Mouse (Mus musculus): ENCODE results near the gene Ugt1a2.
A peak's percentile ranks its signal among the peaks of the same experiment; 100 is the strongest.
"Not testable (repeated sequence)": the region's sequence is repeated elsewhere in the genome, so short reads cannot be mapped to it uniquely, and the experiment has no call there.

Gene Ugt1a2

GRCm38 (mm10) chr1:88218051-88218450 lies 17.6 kb downstream of the Ugt1a2 start:
- DNase-seq (ENCODE audit: low spot score in 2 of 2) = peak in 1 of 2 experiments; percentile 11

GRCm38 (mm10) chr1:88218591-88218990 lies 18.2 kb downstream of the Ugt1a2 start:
- no peak for DNase-seq (ENCODE audit: low spot score in 2 of 2)

DNA sequence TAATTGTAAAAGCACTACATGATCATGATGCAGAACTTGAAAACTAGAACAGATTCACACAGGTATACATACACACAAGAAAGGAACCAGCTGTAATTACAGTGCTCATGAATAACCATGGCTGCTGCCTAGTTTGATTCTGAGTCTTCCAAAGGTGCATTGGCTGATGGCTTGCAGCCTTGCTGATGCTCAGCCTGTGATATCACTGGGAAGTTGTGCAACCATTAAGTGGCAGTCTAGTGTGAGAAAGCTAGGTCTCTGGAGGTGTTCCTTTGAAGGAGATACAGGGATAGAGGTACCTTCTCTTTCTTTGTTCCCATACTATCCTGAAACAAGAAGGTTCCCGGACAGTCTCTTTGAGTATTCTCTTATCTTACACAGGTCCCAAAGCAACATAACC lies 18.7 kb downstream of the Ugt1a2 start:
- no peak for DNase-seq (ENCODE audit: low spot score in 2 of 2)

GRCm38 (mm10) chr1:88220336-88220735 lies 19.9 kb downstream of the Ugt1a2 start:
- DNase-seq (ENCODE audit: low spot score in 2 of 2) = no peak

DNA sequence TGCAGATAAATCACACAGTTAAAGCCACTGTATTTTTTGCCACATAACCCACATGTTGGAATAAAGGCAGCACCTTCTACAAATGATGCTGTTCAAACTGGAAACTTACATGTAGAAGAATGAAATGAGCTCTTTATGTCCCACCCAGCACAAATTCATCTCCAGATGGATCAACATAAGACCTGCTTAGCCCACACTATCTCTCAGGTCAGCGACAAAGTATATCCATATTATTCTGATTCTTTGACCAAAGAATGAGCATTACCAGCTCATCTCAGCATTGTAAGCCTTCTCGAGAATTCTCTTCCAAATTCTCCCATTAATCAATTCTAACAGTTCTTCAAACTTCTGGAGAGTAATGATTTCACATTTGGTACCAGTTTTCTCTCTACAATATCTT lies 21.8 kb downstream of the Ugt1a2 start:
- no peak for DNase-seq (ENCODE audit: low spot score in 2 of 2)

GRCm38 (mm10) chr1:88223011-88223515 lies 22.7 kb downstream of the Ugt1a2 start:
- DNase-seq (ENCODE audit: low spot score in 2 of 2) = not testable (repeated sequence)

DNA sequence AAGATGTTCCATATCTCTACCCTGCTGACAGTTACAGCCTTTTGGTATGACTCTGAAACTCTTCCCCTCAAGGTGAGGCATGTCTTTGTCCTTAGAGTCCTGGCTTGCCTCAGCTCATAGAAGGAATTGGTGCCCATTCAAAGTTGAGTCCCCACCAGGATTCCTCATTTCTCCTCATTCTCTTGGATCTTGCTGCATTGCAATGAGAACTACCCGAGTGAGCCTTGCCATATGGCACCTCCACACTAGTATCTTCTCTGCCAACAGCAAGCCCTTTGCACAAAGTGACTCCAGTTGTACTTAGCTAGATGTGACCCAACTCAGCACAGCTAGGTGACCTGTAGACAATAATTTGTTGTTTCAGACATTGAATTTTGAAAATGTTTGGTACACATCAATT lies 23.2 kb downstream of the Ugt1a2 start:
- DNase-seq (ENCODE audit: low spot score in 2 of 2) = peak in 1 of 2 experiments; percentile 8

- DNase-seq (ENCODE audit: low spot score in 2 of 2) = no peak
Observed at GRCm38 (mm10) chr1:88224029-88224776, 23.8 kb downstream of the Ugt1a2 start.

- DNase-seq (ENCODE audit: low spot score in 2 of 2) = not testable (repeated sequence)
Observed at GRCm38 (mm10) chr1:88225301-88225700, 24.9 kb downstream of the Ugt1a2 start.

DNA sequence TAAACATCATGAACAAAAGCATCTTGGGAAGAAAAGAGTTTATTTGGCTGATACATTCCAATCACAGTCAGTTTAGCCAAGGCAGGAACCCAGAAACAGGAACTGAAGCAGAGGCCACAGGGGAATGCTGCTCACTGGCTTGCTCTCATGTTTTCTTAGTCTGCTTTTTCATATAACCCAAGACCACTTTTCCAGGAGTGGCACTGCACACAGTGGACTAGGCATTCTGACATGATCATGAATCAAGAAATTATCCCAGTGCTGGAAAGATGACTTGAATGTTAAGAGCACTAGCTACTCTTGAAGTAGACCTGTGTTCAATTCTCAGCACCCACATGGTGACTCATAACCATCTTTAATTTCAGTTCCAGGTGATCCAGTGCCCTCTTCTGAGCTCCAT lies 25.3 kb downstream of the Ugt1a2 start:
- no peak for DNase-seq (ENCODE audit: low spot score in 2 of 2)

GRCm38 (mm10) chr1:88226670-88227379 lies 26.4 kb downstream of the Ugt1a2 start, which contains the start of gene Mroh2a:
TSS of gene Mroh2a (plus strand) at chr1:88226986.
- peak in 1 of 2 experiments; percentile 19 for DNase-seq (ENCODE audit: low spot score in 2 of 2)

DNA sequence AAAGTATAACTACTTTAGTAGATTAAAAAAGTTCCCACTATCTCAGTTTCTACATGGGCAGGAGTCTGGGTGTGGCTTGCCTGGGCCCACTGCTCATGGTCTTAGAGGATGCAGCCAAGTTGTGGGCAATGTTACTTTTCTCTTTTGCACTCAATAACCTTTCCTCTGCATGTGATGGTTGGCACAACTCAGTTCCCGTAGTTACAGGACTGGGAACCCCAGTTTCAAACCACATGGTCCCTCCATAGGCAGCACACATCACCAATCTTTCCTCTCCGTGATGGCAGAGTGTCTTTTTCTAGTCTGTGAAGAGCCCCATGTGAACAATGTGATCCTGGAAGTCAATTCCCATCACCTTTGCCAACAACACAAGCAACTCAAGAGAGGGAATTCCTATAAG lies 27.1 kb downstream of the Ugt1a2 start:
- no peak for DNase-seq (ENCODE audit: low spot score in 2 of 2)

- DNase-seq (ENCODE audit: low spot score in 2 of 2) = peak in 1 of 2 experiments; percentile 7
Observed at GRCm38 (mm10) chr1:88228121-88228520, 27.7 kb downstream of the Ugt1a2 start.

DNA sequence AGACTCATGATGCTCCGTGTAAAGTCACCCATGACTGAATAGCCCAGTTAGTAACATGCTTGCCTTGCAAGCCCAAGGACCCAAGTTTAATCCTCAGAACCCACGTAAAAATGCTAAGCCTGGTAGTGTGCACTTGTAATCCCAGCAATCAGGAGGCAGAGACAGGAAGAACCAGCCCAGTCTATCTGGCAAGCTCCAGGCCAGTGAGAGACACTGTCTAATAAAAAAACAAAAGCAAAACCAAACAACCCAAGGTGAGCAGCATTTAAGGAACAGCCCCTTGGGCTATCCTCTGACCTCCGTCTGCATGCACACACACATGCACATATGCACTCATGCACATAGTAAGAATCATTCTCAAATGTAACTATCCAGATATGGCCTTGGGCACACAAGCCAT lies 29.2 kb downstream of the Ugt1a2 start:
- DNase-seq (ENCODE audit: low spot score in 2 of 2) = no peak

- DNase-seq (ENCODE audit: low spot score in 2 of 2) = no peak
Observed at GRCm38 (mm10) chr1:88229986-88230385, 29.6 kb downstream of the Ugt1a2 start.

DNA sequence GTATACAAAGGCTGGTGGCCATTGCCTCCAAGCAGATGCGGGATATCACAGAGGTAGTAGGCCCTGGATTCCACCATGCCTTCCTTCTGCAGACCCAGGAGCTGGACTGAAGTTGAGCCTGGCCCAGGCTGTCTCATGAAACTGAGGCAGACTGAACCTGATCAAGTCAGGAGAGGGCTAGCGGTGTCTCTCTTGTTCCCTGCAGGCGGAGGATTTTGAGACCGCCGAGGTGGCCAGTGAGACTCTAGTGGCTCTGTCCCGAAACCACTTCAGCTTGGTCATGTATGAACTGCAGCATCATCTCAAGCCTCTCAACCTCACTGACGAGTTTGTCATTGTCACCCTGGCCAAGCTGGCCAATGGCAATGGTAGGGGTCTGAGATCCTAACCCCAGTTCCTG lies 30.0 kb downstream of the Ugt1a2 start:
- DNase-seq (ENCODE audit: low spot score in 2 of 2) = no peak

DNA sequence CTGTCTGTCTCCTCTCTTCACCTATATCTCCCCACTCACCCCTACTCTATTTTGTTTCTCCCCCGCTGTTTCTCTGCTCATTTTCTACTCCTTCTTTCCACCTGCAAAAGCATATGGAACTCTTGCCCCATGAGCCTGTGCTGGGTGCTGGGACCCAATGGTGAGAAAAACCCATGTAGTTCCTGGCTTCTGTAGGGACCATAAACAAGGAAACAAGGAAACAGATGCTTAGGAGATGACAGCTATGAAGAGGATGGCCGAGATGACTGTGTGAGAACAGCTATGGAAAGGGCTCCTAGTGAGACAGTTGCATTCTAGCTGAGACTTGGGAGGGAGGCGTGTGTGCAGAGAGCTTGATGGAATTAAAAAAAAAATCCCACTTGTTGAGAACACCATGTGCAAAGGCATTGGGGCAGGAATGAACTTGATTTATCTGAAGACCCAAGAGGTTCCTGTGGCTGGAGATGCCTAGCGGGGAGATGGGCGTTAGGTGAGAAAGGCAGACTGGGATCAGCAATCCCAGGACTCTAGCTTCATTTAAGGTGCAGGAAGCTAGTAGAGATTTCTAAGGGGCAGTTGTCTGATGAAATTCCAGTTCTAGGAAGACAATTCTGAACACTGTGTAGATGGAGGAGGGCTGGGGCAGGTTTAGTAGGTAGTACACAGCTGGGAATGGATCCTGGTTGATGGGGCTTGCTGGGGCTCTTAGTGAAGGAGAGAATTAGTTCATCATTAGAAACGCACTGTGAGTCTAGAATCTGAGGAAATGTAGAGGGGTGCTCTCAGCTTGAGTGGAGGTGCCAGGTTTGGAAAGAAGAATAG lies 30.8 kb downstream of the Ugt1a2 start:
- DNase-seq (ENCODE audit: low spot score in 2 of 2) = no peak

GRCm38 (mm10) chr1:88231803-88232499 lies 31.6 kb downstream of the Ugt1a2 start:
- no peak for DNase-seq (ENCODE audit: low spot score in 2 of 2)

DNA sequence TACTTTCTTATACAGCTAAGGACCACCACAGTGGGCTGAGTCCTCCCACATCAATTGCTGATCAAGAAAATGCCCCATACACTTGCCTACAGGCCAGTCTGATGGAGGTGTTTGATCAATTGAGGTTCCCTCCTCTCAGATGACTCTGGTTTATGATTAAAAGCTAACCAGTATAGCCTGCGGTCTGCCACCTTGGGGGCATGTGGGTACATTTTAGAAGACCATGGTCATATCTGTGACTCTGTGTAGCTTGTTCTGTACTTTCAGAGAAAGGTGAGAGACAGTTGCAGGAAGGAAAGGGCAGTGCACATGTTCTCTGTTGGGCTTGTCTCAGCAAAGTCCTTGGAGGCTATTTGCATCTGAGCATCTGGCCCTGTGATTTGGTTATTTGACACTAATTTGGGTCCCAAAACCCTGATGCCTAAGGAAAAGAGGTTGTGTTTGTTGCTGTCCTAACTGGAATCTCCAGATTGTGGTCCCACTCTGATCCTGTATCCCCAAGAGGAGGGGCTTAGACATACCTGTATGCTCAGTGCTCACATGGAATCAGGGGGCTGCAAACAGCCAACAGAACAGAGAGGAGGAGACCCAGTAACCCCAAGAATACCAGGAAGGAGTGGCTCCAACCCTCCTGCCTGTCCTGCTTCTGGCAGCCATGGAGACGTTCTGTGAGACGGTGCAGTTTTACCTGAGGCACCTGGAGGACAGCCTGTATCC lies 32.4 kb downstream of the Ugt1a2 start:
- DNase-seq (ENCODE audit: low spot score in 2 of 2) = no peak

DNA sequence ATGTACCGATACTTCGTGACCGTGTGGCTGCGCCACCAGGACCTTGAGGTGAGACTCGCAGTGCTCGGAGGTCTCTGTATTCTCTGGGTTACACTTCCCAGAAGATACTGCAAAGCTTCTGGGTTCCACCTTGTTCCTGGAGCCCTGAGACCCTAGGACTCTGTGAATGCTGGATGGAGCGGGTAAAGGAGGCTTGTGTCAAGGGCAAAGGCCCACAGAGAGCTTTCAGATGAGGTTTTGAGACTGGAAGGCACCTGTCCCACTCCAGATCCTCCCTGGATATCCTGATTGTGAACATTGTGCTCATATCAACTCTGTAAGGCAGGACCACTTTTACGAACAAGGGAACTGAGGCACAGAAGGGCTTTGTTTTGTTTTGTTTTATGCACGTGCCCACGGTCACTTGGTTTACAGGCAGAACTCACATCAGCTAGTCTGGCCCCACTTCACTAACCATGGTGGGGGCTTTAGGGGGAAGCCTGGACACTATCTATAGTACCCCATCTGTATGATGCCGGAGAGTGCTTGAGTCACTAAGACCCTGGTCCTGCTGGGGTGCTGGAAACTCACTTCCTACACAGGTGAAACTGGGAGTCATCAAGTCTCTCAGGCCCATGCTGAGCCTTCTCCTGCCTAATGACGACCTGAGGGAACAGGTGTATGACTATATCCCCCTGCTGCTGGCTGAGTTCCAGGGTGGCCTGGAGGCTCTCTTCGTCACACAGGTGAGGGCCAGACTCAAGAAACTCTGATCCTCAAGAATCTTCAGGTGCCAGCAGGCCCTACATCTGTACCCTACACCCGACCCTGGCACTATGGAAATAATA lies 33.2 kb downstream of the Ugt1a2 start:
- no peak for DNase-seq (ENCODE audit: low spot score in 2 of 2)
